Mouse (Mus musculus): ENCODE measurements at regions not wholly inside any gene's neighbourhood (a gene's known extent, or its start where the extent isn't known, plus 50 kb on each side); places are given as distances from the start of the nearest gene placed in this dataset.

DNA sequence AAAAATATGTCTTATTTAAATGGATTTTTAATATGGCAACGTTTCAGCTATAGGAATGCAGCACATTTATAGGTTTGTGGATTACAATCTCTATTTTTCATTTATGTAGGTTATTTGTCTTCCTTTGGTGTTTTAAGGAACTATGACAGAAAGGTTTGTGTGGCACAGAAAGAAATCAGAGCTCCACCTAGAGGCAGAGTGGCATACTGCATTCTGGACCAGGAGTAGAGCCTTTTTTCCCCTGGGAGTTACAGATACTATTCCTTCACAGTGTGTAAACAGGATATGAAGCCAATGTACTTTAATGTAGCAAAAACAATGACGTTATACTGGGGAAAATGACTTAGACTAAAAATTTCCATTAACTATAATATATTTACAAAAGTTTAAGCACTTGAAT is 94.9 kb upstream of the St8sia4 start:
- Histone ChIP-seq H3K4me1 (ENCODE audit: control insufficient read depth, insufficient read depth, low read length) (no peaks in the 10 kb centered on the region), H3K36me3 (ENCODE audit: control insufficient read depth, insufficient read depth, low read length) (no peaks in the 10 kb centered on the region), H3K4me3 (ENCODE audit: insufficient read depth, low read depth, low read length) (no peak overlapping the region), H3K27ac (replicated peaks; ENCODE audit: insufficient read depth, low read depth, low read length) (no peak overlapping the region), H3K27me3 (ENCODE audit: control insufficient read depth, insufficient read depth, low read length) (no peaks in the 10 kb centered on the region), H3K9ac (ENCODE audit: low read depth, low read length) (no peak overlapping the region), H3K79me2 (ENCODE audit: control insufficient read depth, insufficient read depth, low read length) (no peaks in the 10 kb centered on the region)
- no peak for TF ChIP-seq POLR2A (IDR thresholded peaks at IDR 0.05; ENCODE audit: extremely low read depth, insufficient read depth, low read length)
- peak; percentile 51; the same call in 1 of the 2 replicates for TF ChIP-seq CTCF (IDR thresholded peaks at IDR 0.05; ENCODE audit: low read depth, low read length)
- 2% methylated on average over 2 of the region's 2 CpGs for WGBS
- peak; percentile 26 for DNase-seq (ENCODE audit: extremely low read depth, low read depth, low spot score)

DNA sequence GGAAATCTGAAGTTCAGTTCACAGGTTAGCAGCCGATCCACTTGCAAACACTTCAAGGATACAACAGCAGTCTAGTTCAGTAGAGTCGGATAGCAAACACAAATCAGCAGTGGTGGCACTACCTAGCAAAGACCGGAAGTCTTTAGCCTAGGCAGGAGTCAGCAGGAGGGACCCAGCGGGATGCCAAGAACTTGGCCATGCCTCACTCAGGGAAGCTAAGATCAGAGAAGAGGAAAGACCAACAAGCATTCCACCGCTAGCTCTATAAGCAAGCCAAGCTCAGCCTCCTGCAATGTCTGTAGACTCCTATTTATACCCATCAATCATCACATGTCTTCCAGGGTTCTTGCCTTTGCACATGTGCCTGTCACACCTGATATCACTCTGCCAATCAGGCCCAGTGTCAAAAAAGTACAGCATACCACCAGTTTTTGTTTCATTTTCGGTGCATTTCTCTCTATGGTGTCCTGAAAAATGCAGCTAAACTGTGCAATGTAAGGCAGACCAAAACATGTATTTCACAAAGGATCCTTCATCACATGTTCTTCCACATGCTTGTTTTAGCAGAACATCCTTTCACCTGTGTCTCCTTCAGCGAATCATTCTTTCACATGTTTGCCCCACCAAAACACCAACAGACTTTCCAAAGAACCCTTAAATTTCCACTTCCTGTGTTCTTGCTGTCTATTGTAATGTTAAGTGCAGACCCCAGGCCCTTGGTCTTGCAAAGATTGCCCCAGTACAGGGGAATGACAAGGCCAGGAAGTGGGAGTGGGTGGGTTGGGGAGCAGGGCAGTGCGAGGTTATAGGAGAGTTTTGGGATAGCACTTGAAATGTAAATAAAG is 86.9 kb upstream of the St8sia4 start:
- no peaks in the 10 kb centered on the region for H3K36me3 ChIP-seq (ENCODE audit: control insufficient read depth, insufficient read depth, low read length)
- no peak overlapping the region for H3K9ac ChIP-seq (ENCODE audit: low read depth, low read length)

GRCm38 (mm10) chr1:95753517-95753916 is 86.1 kb upstream of the St8sia4 start:
- no peak for DNase-seq (ENCODE audit: extremely low read depth, low read depth, low spot score)

More for the DNA sequence above, 86.9 kb upstream of the St8sia4 start:
- no peaks in the 10 kb centered on the region for H3K4me1 ChIP-seq (ENCODE audit: control insufficient read depth, insufficient read depth, low read length)
- H3K27ac ChIP-seq (replicated peaks; ENCODE audit: insufficient read depth, low read depth, low read length): no peak overlapping the region
- H3K27me3 ChIP-seq (ENCODE audit: control insufficient read depth, insufficient read depth, low read length): no peaks in the 10 kb centered on the region
- no peaks in the 10 kb centered on the region for H3K79me2 ChIP-seq (ENCODE audit: control insufficient read depth, insufficient read depth, low read length)
- no peak overlapping the region for H3K4me3 ChIP-seq (ENCODE audit: insufficient read depth, low read depth, low read length)
- DNase-seq (ENCODE audit: extremely low read depth, low read depth, low spot score): no peak
- WGBS: 78% methylated on average over 8 of the region's 8 CpGs
- TF ChIP-seq POLR2A (IDR thresholded peaks at IDR 0.05; ENCODE audit: extremely low read depth, insufficient read depth, low read length) (no peak), CTCF (IDR thresholded peaks at IDR 0.05; ENCODE audit: low read depth, low read length) (no peak)

GRCm38 (mm10) chr1:95748940-95749339 is 81.6 kb upstream of the St8sia4 start:
- H3K27ac ChIP-seq (replicated peaks; ENCODE audit: insufficient read depth, low read depth, low read length): no peak overlapping the region
- no peak overlapping the region for H3K9ac ChIP-seq (ENCODE audit: low read depth, low read length)
- H3K36me3 ChIP-seq (ENCODE audit: control insufficient read depth, insufficient read depth, low read length): no peaks in the 10 kb centered on the region
- no peak overlapping the region for H3K4me3 ChIP-seq (ENCODE audit: insufficient read depth, low read depth, low read length)
- no peaks in the 10 kb centered on the region for H3K79me2 ChIP-seq (ENCODE audit: control insufficient read depth, insufficient read depth, low read length)
- DNase-seq (ENCODE audit: extremely low read depth, low read depth, low spot score): no peak
- WGBS: 45% methylated on average over 1 of the region's 1 CpGs
- TF ChIP-seq CTCF (IDR thresholded peaks at IDR 0.05; ENCODE audit: low read depth, low read length) (no peak), POLR2A (IDR thresholded peaks at IDR 0.05; ENCODE audit: extremely low read depth, insufficient read depth, low read length) (no peak)
- H3K27me3 ChIP-seq (ENCODE audit: control insufficient read depth, insufficient read depth, low read length): no peaks in the 10 kb centered on the region
- H3K4me1 ChIP-seq (ENCODE audit: control insufficient read depth, insufficient read depth, low read length): no peaks in the 10 kb centered on the region

More at GRCm38 (mm10) chr1:95753517-95753916, 86.1 kb upstream of the St8sia4 start:
- Histone ChIP-seq H3K4me3 (ENCODE audit: insufficient read depth, low read depth, low read length) (no peak overlapping the region), H3K27ac (replicated peaks; ENCODE audit: insufficient read depth, low read depth, low read length) (no peak overlapping the region), H3K9ac (ENCODE audit: low read depth, low read length) (no peak overlapping the region), H3K36me3 (ENCODE audit: control insufficient read depth, insufficient read depth, low read length) (no peaks in the 10 kb centered on the region), H3K27me3 (ENCODE audit: control insufficient read depth, insufficient read depth, low read length) (no peaks in the 10 kb centered on the region), H3K79me2 (ENCODE audit: control insufficient read depth, insufficient read depth, low read length) (no peaks in the 10 kb centered on the region), H3K4me1 (ENCODE audit: control insufficient read depth, insufficient read depth, low read length) (no peaks in the 10 kb centered on the region)
- no peak for TF ChIP-seq CTCF (IDR thresholded peaks at IDR 0.05; ENCODE audit: low read depth, low read length)
- TF ChIP-seq POLR2A (IDR thresholded peaks at IDR 0.05; ENCODE audit: extremely low read depth, insufficient read depth, low read length): no peak
- WGBS: 83% methylated on average over 1 of the region's 1 CpGs

GRCm38 (mm10) chr1:95747287-95747686 is 79.9 kb upstream of the St8sia4 start:
- 76% methylated on average over 2 of the region's 2 CpGs for WGBS
- TF ChIP-seq CTCF (IDR thresholded peaks at IDR 0.05; ENCODE audit: low read depth, low read length): no peak
- no peak for TF ChIP-seq POLR2A (IDR thresholded peaks at IDR 0.05; ENCODE audit: extremely low read depth, insufficient read depth, low read length)
- Histone ChIP-seq H3K4me3 (ENCODE audit: insufficient read depth, low read depth, low read length) (no peak overlapping the region), H3K27me3 (ENCODE audit: control insufficient read depth, insufficient read depth, low read length) (no peaks in the 10 kb centered on the region), H3K79me2 (ENCODE audit: control insufficient read depth, insufficient read depth, low read length) (no peaks in the 10 kb centered on the region), H3K4me1 (ENCODE audit: control insufficient read depth, insufficient read depth, low read length) (no peaks in the 10 kb centered on the region), H3K36me3 (ENCODE audit: control insufficient read depth, insufficient read depth, low read length) (no peaks in the 10 kb centered on the region), H3K9ac (ENCODE audit: low read depth, low read length) (no peak overlapping the region), H3K27ac (replicated peaks; ENCODE audit: insufficient read depth, low read depth, low read length) (no peak overlapping the region)
- DNase-seq (ENCODE audit: extremely low read depth, low read depth, low spot score): no peak

DNA sequence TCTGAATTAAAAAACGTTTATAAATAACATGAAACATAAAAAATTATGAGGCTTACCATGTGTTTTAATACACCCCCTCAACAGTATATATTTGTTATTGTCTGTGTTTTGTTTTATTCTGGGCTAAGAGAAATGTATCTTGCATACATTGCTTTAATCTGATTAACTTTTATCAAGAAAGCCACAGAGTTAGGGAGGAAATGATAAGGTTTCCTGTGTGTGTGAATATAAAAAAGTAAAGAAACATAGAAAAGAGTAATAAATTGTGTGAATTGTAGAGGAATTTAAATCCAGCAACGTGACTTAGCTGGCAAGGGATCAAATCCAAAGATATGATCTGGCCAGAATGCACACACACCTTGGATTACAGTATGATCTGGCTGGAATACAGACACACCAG is 77.1 kb upstream of the St8sia4 start:
- H3K4me3 ChIP-seq (ENCODE audit: insufficient read depth, low read depth, low read length): no peak overlapping the region
- no peak for TF ChIP-seq CTCF (IDR thresholded peaks at IDR 0.05; ENCODE audit: low read depth, low read length)
- TF ChIP-seq POLR2A (IDR thresholded peaks at IDR 0.05; ENCODE audit: extremely low read depth, insufficient read depth, low read length): no peak
- 40% methylated on average over 2 of the region's 2 CpGs for WGBS

More for the DNA sequence above, 77.1 kb upstream of the St8sia4 start:
- Histone ChIP-seq H3K36me3 (ENCODE audit: control insufficient read depth, insufficient read depth, low read length) (no peaks in the 10 kb centered on the region), H3K79me2 (ENCODE audit: control insufficient read depth, insufficient read depth, low read length) (no peaks in the 10 kb centered on the region), H3K27ac (replicated peaks; ENCODE audit: insufficient read depth, low read depth, low read length) (no peak overlapping the region), H3K9ac (ENCODE audit: low read depth, low read length) (no peak overlapping the region), H3K27me3 (ENCODE audit: control insufficient read depth, insufficient read depth, low read length) (no peaks in the 10 kb centered on the region), H3K4me1 (ENCODE audit: control insufficient read depth, insufficient read depth, low read length) (no peaks in the 10 kb centered on the region)
- DNase-seq (ENCODE audit: extremely low read depth, low read depth, low spot score): no peak
